Mouse (Mus musculus): ENCODE data around the gene Ghitm. TPM values are rescaled to one million over a fixed set of nuclear protein-coding genes. Genes with fewer than 3 reads are reported as not detected.

Gene Ghitm
- total RNA-seq (2014; rRNA removed) (228 and 240 TPM in 2 replicates), polyA plus RNA-seq (2012; rRNA removed) (161 and 173 TPM in 2 replicates)

- no peaks in the 10 kb centered on the region for H3K27me3 ChIP-seq (ENCODE audit: control insufficient read depth, insufficient read depth, low read length)
- peak within 1 kb of the TSS; percentile 87 for H3K9ac ChIP-seq (ENCODE audit: low read depth, low read length)
- WGBS = under 1% methylated on average over 38 of the region's 38 CpGs
- peaks cover 24% of the 10 kb centered on the region; the same call in 1 of the 2 replicates for H3K36me3 ChIP-seq (ENCODE audit: control insufficient read depth, insufficient read depth, low read length)
- peaks cover 5% of the 10 kb centered on the region; the same call in 1 of the 2 replicates for H3K79me2 ChIP-seq (ENCODE audit: control insufficient read depth, insufficient read depth, low read length)
- peaks cover 6% of the 10 kb centered on the region for H3K4me1 ChIP-seq (ENCODE audit: control insufficient read depth, insufficient read depth, low read length)
- H3K4me3 ChIP-seq (ENCODE audit: insufficient read depth, low read depth, low read length) = peak within 1 kb of the TSS; percentile 88
- TF ChIP-seq POLR2A (IDR thresholded peaks at IDR 0.05; ENCODE audit: extremely low read depth, insufficient read depth, low read length) (peak; percentile 74), CTCF (IDR thresholded peaks at IDR 0.05; ENCODE audit: low read depth, low read length) (no peak)
- peak within 1 kb of the TSS; percentile 78 for H3K27ac ChIP-seq (replicated peaks; ENCODE audit: insufficient read depth, low read depth, low read length)
- peak; percentile 96 for DNase-seq (ENCODE audit: extremely low read depth, low read depth, low spot score)
Observed at GRCm38 (mm10) chr14:37135127-37135593, at the start of gene Ghitm. Ghitm (minus strand) TSS chr14:37135272.

DNA sequence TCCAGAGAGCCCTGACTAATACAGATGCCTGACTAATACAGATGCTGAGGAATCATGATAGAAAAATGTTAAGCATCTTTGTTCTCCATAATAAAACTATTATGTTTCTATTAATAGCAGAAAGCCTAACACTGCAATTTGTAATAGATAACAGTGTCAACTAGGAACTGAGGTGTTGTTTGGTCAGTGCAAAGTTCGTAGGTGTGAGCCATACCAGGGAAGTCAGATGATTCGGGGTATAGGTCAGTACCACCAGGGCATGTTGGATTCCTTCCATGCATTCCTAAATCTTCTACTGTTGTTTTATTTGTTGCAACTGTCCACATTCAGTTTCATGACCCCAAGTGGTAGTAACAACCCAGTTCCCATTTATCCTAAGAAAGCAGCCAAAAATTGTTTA lies 49.8 kb upstream of the Ghitm start:
- Histone ChIP-seq H3K27me3 (ENCODE audit: control insufficient read depth, insufficient read depth, low read length) (no peaks in the 10 kb centered on the region), H3K4me1 (ENCODE audit: control insufficient read depth, insufficient read depth, low read length) (no peaks in the 10 kb centered on the region), H3K9ac (ENCODE audit: low read depth, low read length) (no peak overlapping the region), H3K4me3 (ENCODE audit: insufficient read depth, low read depth, low read length) (no peak overlapping the region), H3K27ac (replicated peaks; ENCODE audit: insufficient read depth, low read depth, low read length) (no peak overlapping the region), H3K79me2 (ENCODE audit: control insufficient read depth, insufficient read depth, low read length) (no peaks in the 10 kb centered on the region), H3K36me3 (ENCODE audit: control insufficient read depth, insufficient read depth, low read length) (no peaks in the 10 kb centered on the region)
- WGBS = 39% methylated on average over 2 of the region's 2 CpGs
- TF ChIP-seq CTCF (IDR thresholded peaks at IDR 0.05; ENCODE audit: low read depth, low read length) (no peak), POLR2A (IDR thresholded peaks at IDR 0.05; ENCODE audit: extremely low read depth, insufficient read depth, low read length) (no peak)
- peak; percentile 9 for DNase-seq (ENCODE audit: extremely low read depth, low read depth, low spot score)

DNA sequence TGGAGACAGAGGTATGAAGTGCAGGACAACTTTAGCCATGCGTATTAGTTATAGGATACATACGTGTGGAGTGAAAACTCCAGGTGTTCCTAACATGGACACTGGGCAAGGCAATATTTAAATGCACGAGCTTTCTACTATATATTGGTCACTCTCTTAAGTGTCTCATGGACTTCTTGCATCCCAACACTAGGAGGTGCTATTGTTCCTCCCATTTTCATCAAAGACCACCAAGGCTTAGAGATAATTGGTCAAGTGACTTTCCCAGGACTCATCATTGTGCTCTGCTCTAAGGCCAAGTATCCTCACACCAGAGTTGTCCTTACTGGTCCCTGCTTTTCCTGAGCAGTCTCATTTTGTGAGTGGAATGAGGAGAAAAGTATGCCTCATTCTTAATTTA lies 39.4 kb upstream of the Ghitm start:
- no peak for DNase-seq (ENCODE audit: extremely low read depth, low read depth, low spot score)
- TF ChIP-seq CTCF (IDR thresholded peaks at IDR 0.05; ENCODE audit: low read depth, low read length) (no peak), POLR2A (IDR thresholded peaks at IDR 0.05; ENCODE audit: extremely low read depth, insufficient read depth, low read length) (no peak)
- H3K9ac ChIP-seq (ENCODE audit: low read depth, low read length) = no peak overlapping the region
- H3K79me2 ChIP-seq (ENCODE audit: control insufficient read depth, insufficient read depth, low read length) = no peaks in the 10 kb centered on the region
- no peak overlapping the region for H3K4me3 ChIP-seq (ENCODE audit: insufficient read depth, low read depth, low read length)
- no peaks in the 10 kb centered on the region for H3K27me3 ChIP-seq (ENCODE audit: control insufficient read depth, insufficient read depth, low read length)
- no peaks in the 10 kb centered on the region for H3K36me3 ChIP-seq (ENCODE audit: control insufficient read depth, insufficient read depth, low read length)
- H3K4me1 ChIP-seq (ENCODE audit: control insufficient read depth, insufficient read depth, low read length) = no peaks in the 10 kb centered on the region
- no peak overlapping the region for H3K27ac ChIP-seq (replicated peaks; ENCODE audit: insufficient read depth, low read depth, low read length)
- WGBS = 66% methylated on average over 3 of the region's 3 CpGs

- DNase-seq (ENCODE audit: extremely low read depth, low read depth, low spot score) = peak; percentile 84
- no peak overlapping the region for H3K9ac ChIP-seq (ENCODE audit: low read depth, low read length)
- WGBS = 37% methylated on average over 1 of the region's 1 CpGs
- H3K79me2 ChIP-seq (ENCODE audit: control insufficient read depth, insufficient read depth, low read length) = no peaks in the 10 kb centered on the region
- TF ChIP-seq CTCF (IDR thresholded peaks at IDR 0.05; ENCODE audit: low read depth, low read length) = peak; percentile 33; the same call in 1 of the 2 replicates
- TF ChIP-seq POLR2A (IDR thresholded peaks at IDR 0.05; ENCODE audit: extremely low read depth, insufficient read depth, low read length) = no peak
- H3K27ac ChIP-seq (replicated peaks; ENCODE audit: insufficient read depth, low read depth, low read length) = no peak overlapping the region
- H3K36me3 ChIP-seq (ENCODE audit: control insufficient read depth, insufficient read depth, low read length) = no peaks in the 10 kb centered on the region
- no peak overlapping the region for H3K4me3 ChIP-seq (ENCODE audit: insufficient read depth, low read depth, low read length)
- no peaks in the 10 kb centered on the region for H3K27me3 ChIP-seq (ENCODE audit: control insufficient read depth, insufficient read depth, low read length)
- no peaks in the 10 kb centered on the region for H3K4me1 ChIP-seq (ENCODE audit: control insufficient read depth, insufficient read depth, low read length)
Observed at GRCm38 (mm10) chr14:37165266-37165926, 30.3 kb upstream of the Ghitm start.

DNA sequence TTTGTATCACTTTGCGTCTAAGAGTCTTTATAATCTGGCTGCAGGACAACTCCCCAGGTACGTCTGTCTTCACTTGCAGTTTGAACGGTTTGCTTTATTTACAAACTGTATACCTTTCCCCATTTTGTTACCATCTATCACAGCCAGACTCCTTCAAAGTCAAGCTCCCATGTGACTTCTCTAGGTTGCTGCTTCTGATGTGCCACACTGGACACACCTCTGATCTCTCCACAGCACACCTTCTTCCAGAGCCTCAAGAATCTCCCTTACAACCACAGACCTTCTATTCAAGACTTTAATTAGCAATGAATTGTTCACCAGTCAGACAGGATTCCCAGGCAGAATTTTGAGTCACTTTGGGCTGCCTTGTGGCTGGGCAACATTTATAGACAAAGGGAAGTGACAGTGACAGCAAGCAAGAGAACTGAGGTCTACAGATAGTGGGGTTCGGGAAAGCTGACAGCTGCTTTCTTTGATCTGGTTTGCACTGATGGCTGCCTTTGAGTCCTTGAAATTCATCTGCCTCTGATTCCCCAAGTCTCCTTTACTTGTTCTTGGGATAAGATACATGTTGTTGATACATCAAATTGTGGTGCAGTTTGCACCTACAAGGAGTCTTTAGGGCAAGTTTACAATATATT lies 29.4 kb upstream of the Ghitm start:
- no peaks in the 10 kb centered on the region for H3K27me3 ChIP-seq (ENCODE audit: control insufficient read depth, insufficient read depth, low read length)
- H3K27ac ChIP-seq (replicated peaks; ENCODE audit: insufficient read depth, low read depth, low read length) = no peak overlapping the region
- no peaks in the 10 kb centered on the region for H3K79me2 ChIP-seq (ENCODE audit: control insufficient read depth, insufficient read depth, low read length)
- no peak for DNase-seq (ENCODE audit: extremely low read depth, low read depth, low spot score)
- no peak overlapping the region for H3K4me3 ChIP-seq (ENCODE audit: insufficient read depth, low read depth, low read length)
- no peaks in the 10 kb centered on the region for H3K36me3 ChIP-seq (ENCODE audit: control insufficient read depth, insufficient read depth, low read length)
- H3K4me1 ChIP-seq (ENCODE audit: control insufficient read depth, insufficient read depth, low read length) = no peaks in the 10 kb centered on the region
- WGBS = 88% methylated on average over 4 of the region's 4 CpGs
- no peak overlapping the region for H3K9ac ChIP-seq (ENCODE audit: low read depth, low read length)
- TF ChIP-seq POLR2A (IDR thresholded peaks at IDR 0.05; ENCODE audit: extremely low read depth, insufficient read depth, low read length) (no peak), CTCF (IDR thresholded peaks at IDR 0.05; ENCODE audit: low read depth, low read length) (no peak)

Data from liver, adult 2 months (tissue).